Mouse (Mus musculus) hindbrain, embryonic 11.5 days (tissue): ENCODE measurements around the gene Rnaseh2a. TPM values are rescaled to one million over a fixed set of nuclear protein-coding genes. Genes with fewer than 3 reads are reported as not detected.

Experiments
- ATAC-seq: fragments of 200-750 bp; cut with Nextera tagmentation; 2 replicates; pipeline ENCODE4 v1.8.0; 2017; ENCODE audit warnings: mild to moderate bottlenecking, moderate TSS enrichment, moderate library complexity; ENCODE audit not compliant: low FRiP score
- DNase-seq: peaks from one replicate; pipeline ENCODE4 v3.0.0-alpha.2; 2015; ENCODE audit warnings: low spot score
- H3K27ac ChIP-seq: fragments of 300-500 bp; sonication (generic); 2 replicates; pipeline ENCODE4 v1.5.1; 2014; ENCODE audit warnings: mild to moderate bottlenecking, low read depth, low read length
- H3K27me3 ChIP-seq: fragments of 300-500 bp; sonication (generic); 2 replicates; pipeline ENCODE4 v1.6.1; 2014; ENCODE audit warnings: mild to moderate bottlenecking, low read length, moderate library complexity, mixed read lengths; ENCODE audit not compliant: control insufficient read depth, insufficient read depth
- H3K36me3 ChIP-seq: fragments of 300-500 bp; sonication (generic); 2 replicates; pipeline ENCODE4 v1.6.1; 2014; ENCODE audit warnings: mild to moderate bottlenecking, low read length, moderate library complexity, mixed read lengths; ENCODE audit not compliant: control insufficient read depth, insufficient read depth
- H3K4me1 ChIP-seq: fragments of 300-500 bp; sonication (generic); replicated peaks from 2 replicates; pipeline ENCODE4 v1.6.1; 2014; ENCODE audit warnings: low read length, mixed read lengths; ENCODE audit not compliant: control insufficient read depth, insufficient read depth
- H3K4me2 ChIP-seq: fragments of 300-500 bp; sonication (generic); replicated peaks from 2 replicates; pipeline ENCODE4 v1.6.1; 2014; ENCODE audit warnings: mild to moderate bottlenecking, low read depth, low read length
- H3K4me3 ChIP-seq: fragments of 300-500 bp; sonication (generic); 2 replicates; pipeline ENCODE4 v1.5.1; 2014; ENCODE audit warnings: low read depth, low read length
- H3K9ac ChIP-seq: fragments of 300-500 bp; sonication (generic); 2 replicates; pipeline ENCODE4 v1.6.1; 2014; ENCODE audit warnings: low read depth, low read length
- H3K9me3 ChIP-seq: fragments of 300-500 bp; sonication (generic); 2 replicates; pipeline ENCODE4 v1.6.1; 2016; ENCODE audit warnings: low read length; ENCODE audit not compliant: control insufficient read depth
- WGBS: fragments of 180-500 bp; shearing (Covaris S2); extraction: QIAGEN DNeasy Blood & Tissue Kit; methylation state at CpG from one replicate; pipeline ENCODE4 v1.1.7; 2014; 5-methylcytosine and 5-hydroxymethylcytosine counted together
- polyA plus RNA-seq: library from polyadenylated mRNA; unstranded; fragments of >200 nt; fragmentation: Nextera tagmentation; extraction: Ambion mirVana; gene quantifications from 2 replicates; pipeline ENCODE4 v1.2.1, GENCODE M21; 2014

Rnaseh2a gene
- polyA plus RNA-seq, 1 experiment from 2014 or later: 98.5 TPM

- Histone ChIP-seq H3K4me1 (peaks cover 27% of the 10 kb centered on the region), H3K9me3 (no peaks in the 10 kb centered on the region), H3K4me2 (peak overlapping the region; percentile 83), H3K27ac (no peak overlapping the region), H3K36me3 (no peaks in the 10 kb centered on the region), H3K27me3 (peaks cover 47% of the 10 kb centered on the region), H3K9ac (peak overlapping the region; percentile 25; the same call in 1 of the 2 replicates), H3K4me3 (peak overlapping the region; percentile 29)
- DNase-seq (peak; percentile 86), ATAC-seq (peak; percentile 23; the same call in 1 of the 2 replicates)
- WGBS: 1% methylated on average over 32 of the region's 42 CpGs
These were observed 10.2 kb upstream of the Rnaseh2a start for GRCm38 (mm10) chr8:84979599-84980421.

DNA sequence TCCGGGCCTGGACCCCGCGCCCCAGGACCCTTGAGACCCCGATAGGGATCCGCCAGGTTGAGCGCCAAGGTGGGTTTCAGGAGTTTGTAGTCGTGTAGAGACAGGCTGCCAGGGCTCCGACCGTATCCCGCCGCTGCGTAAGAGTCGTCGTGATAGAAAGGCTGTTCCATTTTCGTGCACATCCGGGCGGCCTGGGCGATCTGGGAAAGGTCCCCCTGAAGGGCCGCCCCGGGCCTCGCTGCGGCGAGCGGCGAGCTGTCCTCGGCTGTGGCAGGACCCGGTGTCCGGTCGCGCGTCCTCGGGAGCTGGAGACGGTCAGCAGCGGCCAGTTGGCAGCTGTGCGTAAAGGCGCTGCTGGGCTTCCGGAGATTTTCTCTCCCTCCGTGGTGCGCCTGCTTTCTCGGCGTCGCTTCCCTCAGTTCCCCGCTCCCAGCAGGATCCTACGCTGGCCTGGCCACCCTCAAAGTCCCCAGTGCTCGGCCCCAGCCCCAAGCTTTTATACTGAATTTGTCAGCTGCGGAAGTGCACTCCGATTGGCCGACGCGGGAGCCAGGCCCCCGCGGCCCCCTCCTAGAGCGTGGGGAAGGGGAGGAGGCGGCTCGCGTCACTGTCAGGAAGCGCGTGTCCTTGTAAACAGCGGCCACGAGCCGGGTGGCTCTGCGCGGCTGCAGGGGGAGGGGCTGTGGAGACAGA is 8.8 kb upstream of the Rnaseh2a start, which contains the start of gene Junb:
TSS of gene Junb (minus strand) at position 471 of the 693 bp plus-strand sequence.
- under 1% methylated on average over 61 of the region's 63 CpGs for WGBS
- H3K27me3 ChIP-seq: peaks cover 41% of the 10 kb centered on the region
- H3K36me3 ChIP-seq: no peaks in the 10 kb centered on the region
- DNase-seq (peak; percentile 84), ATAC-seq (peak; percentile 60)
- peak within 1 kb of the TSS; percentile 44 for H3K4me3 ChIP-seq
- H3K9ac ChIP-seq: peak within 1 kb of the TSS; percentile 58; the same call in 1 of the 2 replicates
- H3K4me2 ChIP-seq: peak within 1 kb of the TSS; percentile 83
- H3K9me3 ChIP-seq: no peaks in the 10 kb centered on the region
- no peak within 1 kb of the TSS for H3K27ac ChIP-seq
- H3K4me1 ChIP-seq: peaks cover 23% of the 10 kb centered on the region

GRCm38 (mm10) chr8:84977435-84978247 is 8.1 kb upstream of the Rnaseh2a start:
- Histone ChIP-seq H3K4me2 (peak overlapping the region; percentile 83), H3K4me3 (peak overlapping the region; percentile 44), H3K27ac (no peak overlapping the region), H3K9me3 (no peaks in the 10 kb centered on the region), H3K27me3 (peaks cover 41% of the 10 kb centered on the region), H3K36me3 (no peaks in the 10 kb centered on the region), H3K9ac (peak overlapping the region; percentile 58; the same call in 1 of the 2 replicates), H3K4me1 (peaks cover 23% of the 10 kb centered on the region)
- DNase-seq (peak; percentile 72), ATAC-seq (no peak)
- WGBS: 2% methylated on average over 66 of the region's 70 CpGs

GRCm38 (mm10) chr8:84976763-84977434 is 7.3 kb upstream of the Rnaseh2a start:
- Histone ChIP-seq H3K36me3 (no peaks in the 10 kb centered on the region), H3K9me3 (no peaks in the 10 kb centered on the region), H3K27ac (no peak overlapping the region), H3K4me1 (peaks cover 23% of the 10 kb centered on the region), H3K4me2 (peak overlapping the region; percentile 83), H3K27me3 (peaks cover 39% of the 10 kb centered on the region), H3K4me3 (peak overlapping the region; percentile 44), H3K9ac (peak overlapping the region; percentile 40; the same call in 1 of the 2 replicates)
- WGBS: 1% methylated on average over 25 of the region's 25 CpGs
- no peak for ATAC-seq
- DNase-seq: no peak

DNA sequence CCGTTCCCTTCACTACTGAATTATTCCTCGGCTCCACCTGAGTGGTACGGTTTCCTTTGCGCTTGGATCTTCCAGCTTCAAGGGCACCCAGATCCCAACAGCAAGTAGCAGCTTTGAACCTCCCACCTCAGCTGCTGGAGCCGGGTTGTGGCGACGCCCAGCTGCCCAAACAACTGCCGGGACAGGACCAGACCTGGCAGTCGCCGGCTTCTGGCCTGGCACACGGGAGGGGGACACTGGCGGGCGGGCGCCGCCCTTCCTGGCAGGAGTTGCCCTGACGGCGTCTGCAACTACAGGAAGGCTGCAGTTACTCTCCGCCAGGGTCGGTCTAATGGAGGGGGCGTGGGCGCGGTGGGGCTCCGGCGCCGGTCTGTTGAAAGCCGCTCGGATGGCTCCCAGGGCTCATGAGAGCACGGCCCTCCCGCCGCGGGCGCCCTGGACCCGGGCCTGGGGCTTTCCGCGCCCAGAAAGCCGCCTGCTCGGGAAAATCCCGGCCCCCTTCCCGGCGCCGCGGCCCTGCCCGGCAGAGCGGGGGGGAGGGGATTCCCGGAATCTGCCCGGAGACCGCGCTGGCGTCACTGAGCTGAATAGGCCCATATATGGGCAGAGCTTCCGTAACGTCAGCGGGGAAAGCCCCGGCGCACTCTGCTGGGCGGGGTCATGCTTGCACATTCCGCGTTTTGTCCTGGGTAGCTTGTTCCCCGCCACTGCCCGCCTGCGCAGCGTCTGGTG is 6.6 kb upstream of the Rnaseh2a start:
- H3K36me3 ChIP-seq: 0 out of 2 replicates have a peak, but pooled peaks cover 2% of the 10 kb centered on the region
- peak overlapping the region; percentile 25; the same call in 1 of the 2 replicates for H3K9ac ChIP-seq
- DNase-seq: peak; percentile 95
- ATAC-seq: peak; percentile 86
- H3K9me3 ChIP-seq: no peaks in the 10 kb centered on the region
- peak overlapping the region; percentile 36 for H3K4me3 ChIP-seq
- WGBS: 2% methylated on average over 48 of the region's 61 CpGs
- H3K4me2 ChIP-seq: peak overlapping the region; percentile 83
- H3K4me1 ChIP-seq: peaks cover 25% of the 10 kb centered on the region
- H3K27me3 ChIP-seq: peaks cover 38% of the 10 kb centered on the region
- peak overlapping the region; percentile 19; the same call in 1 of the 2 replicates for H3K27ac ChIP-seq

- Histone ChIP-seq H3K27me3 (peaks cover 32% of the 10 kb centered on the region), H3K27ac (no peak overlapping the region), H3K4me1 (peaks cover 26% of the 10 kb centered on the region), H3K4me3 (no peak overlapping the region), H3K9me3 (no peaks in the 10 kb centered on the region), H3K9ac (no peak overlapping the region), H3K4me2 (no peak overlapping the region), H3K36me3 (0 out of 2 replicates have a peak, but pooled peaks cover 2% of the 10 kb centered on the region)
- DNase-seq (peak; percentile 72), ATAC-seq (no peak)
- WGBS: 29% methylated on average over 7 of the region's 7 CpGs
These were observed 5.9 kb upstream of the Rnaseh2a start for GRCm38 (mm10) chr8:84975434-84975833.

- no peak for DNase-seq
- Histone ChIP-seq H3K4me2 (no peak overlapping the region), H3K27ac (no peak overlapping the region), H3K4me3 (no peak overlapping the region), H3K36me3 (0 out of 2 replicates have a peak, but pooled peaks cover 2% of the 10 kb centered on the region), H3K4me1 (peaks cover 22% of the 10 kb centered on the region; the same call in 1 of the 2 replicates), H3K27me3 (peaks cover 27% of the 10 kb centered on the region), H3K9me3 (no peaks in the 10 kb centered on the region), H3K9ac (no peak overlapping the region)
- ATAC-seq: no peak
- WGBS: 85% methylated on average over 8 of the region's 8 CpGs
These were observed 5.1 kb upstream of the Rnaseh2a start for GRCm38 (mm10) chr8:84974543-84975142.
